Mouse (Mus musculus): Measurements from ENCODE around the gene Cage1. TPM values are rescaled to one million over a fixed set of nuclear protein-coding genes. Genes with fewer than 3 reads are reported as not detected.
A peak's percentile ranks its signal among the peaks of the same experiment; 100 is the strongest.

Gene Cage1
- polyA plus RNA-seq, 1 experiment from 2014 or later: 1.6 TPM

DNA sequence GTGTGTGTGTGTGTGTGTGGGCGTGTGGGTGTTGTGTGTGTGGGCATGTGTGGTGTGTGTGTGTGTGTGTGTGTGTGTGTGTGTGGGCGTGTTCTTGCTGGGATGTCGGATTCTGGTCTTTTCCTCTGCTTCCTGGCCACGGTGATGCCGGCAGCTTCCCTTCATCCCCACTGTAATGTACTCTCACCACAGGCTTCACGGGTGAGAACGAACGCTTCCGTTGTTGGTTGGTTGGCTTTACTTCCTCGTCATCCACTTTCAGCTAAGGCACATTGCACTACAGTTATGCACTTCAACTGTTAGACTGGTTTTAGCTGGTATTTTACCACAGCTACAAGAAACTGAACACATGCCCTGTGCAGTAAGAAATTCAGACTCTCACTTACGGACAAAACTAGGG, 25.8 kb upstream of the Cage1 start:
- H3K4me3 ChIP-seq: no peak overlapping the region
- 89% methylated on average over 10 of the region's 11 CpGs for WGBS
- ATAC-seq (ENCODE audit: low read depth): no peak
- H3K27me3 ChIP-seq: no peaks in the 10 kb centered on the region
- H3K9me3 ChIP-seq: no peaks in the 10 kb centered on the region
- no peak overlapping the region for H3K4me2 ChIP-seq
- no peaks in the 10 kb centered on the region for H3K4me1 ChIP-seq (replicated peaks)
- H3K27ac ChIP-seq (replicated peaks): no peak overlapping the region
- H3K9ac ChIP-seq: no peak overlapping the region
- H3K36me3 ChIP-seq: peaks cover 55% of the 10 kb centered on the region

DNA sequence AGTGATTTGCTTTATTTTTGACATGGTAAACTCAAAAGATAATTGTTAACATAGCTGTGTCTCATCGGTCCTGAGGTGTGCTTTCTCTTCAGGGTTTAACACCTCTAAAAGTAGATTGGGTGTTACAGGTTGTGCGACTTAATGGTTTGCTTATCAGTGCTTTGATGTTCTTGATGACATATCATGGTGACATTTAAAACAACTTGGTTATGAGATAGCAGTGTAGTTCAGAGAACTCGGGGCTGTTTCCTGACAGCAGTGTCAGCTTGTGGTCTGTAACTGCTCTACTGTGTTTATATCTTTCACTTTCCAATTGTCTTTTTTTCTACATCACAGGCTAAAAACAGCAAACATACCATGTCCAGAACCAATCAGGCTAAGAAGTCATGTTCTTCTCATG, 13.0 kb upstream of the Cage1 start:
- H3K9me3 ChIP-seq: no peaks in the 10 kb centered on the region
- H3K27me3 ChIP-seq: no peaks in the 10 kb centered on the region
- H3K27ac ChIP-seq (replicated peaks): no peak overlapping the region
- no peak for ATAC-seq (ENCODE audit: low read depth)
- 97% methylated on average over 3 of the region's 3 CpGs for WGBS
- no peak overlapping the region for H3K4me3 ChIP-seq
- no peak overlapping the region for H3K9ac ChIP-seq
- H3K36me3 ChIP-seq: peaks cover 98% of the 10 kb centered on the region
- H3K4me2 ChIP-seq: no peak overlapping the region
- H3K4me1 ChIP-seq (replicated peaks): no peaks in the 10 kb centered on the region

- ATAC-seq (ENCODE audit: low read depth): no peak
- Histone ChIP-seq H3K4me2 (peak overlapping the region; percentile 97), H3K4me3 (peak overlapping the region; percentile 74), H3K9ac (peak overlapping the region; percentile 92), H3K27me3 (no peaks in the 10 kb centered on the region), H3K36me3 (peaks cover 31% of the 10 kb centered on the region), H3K27ac (replicated peaks) (0 out of 2 replicates have a peak overlapping the region, but pooled peaks have one; percentile 68), H3K4me1 (replicated peaks) (peaks cover 25% of the 10 kb centered on the region), H3K9me3 (no peaks in the 10 kb centered on the region)
- 54% methylated on average over 12 of the region's 12 CpGs for WGBS
Observed at GRCm38 (mm10) chr13:38037811-38038210, 942 bp upstream of the Cage1 start.

DNA sequence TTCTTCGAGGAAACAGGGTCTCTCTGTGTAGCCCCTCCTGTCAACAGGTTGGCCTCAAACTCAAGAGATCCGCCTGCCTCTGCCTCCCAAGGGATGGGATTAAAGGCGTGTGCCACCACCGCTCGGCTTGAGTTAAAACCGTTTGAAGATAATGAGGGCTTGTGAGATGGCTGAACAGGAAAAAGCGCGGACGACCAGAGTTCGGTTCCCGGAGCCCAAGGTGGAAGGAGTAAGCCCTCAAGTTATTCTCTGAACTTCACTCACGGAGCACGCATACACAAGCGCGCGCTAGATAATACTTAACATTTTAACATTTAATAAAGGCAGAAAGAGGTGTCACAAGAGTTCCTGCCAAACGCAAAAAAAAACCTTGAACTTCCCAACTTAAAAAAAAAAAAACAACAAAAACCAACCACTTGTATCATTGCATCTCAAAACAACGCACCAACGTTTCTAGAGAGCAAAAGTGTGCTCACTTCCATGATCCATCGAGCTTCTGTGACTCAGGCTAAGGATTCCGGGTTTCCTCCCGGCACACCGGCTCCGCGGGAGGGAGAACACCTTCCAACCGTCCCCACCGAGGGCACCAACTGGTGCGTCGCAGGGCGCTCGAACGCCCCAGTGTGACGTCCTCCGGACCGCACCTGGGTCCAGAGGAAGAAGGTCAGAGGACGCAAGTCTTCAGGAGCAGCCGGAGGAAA, 376 bp downstream of the Cage1 start, which contains the start of gene Riok1:
Gene Riok1, plus strand, starts transcription at position 653 of the 701 bp plus-strand sequence.
- Histone ChIP-seq H3K36me3 (peaks cover 19% of the 10 kb centered on the region), H3K9me3 (no peaks in the 10 kb centered on the region), H3K27me3 (no peaks in the 10 kb centered on the region), H3K4me2 (peak within 1 kb of the TSS; percentile 97), H3K27ac (replicated peaks) (peak within 1 kb of the TSS; percentile 76), H3K4me3 (peak within 1 kb of the TSS; percentile 74), H3K4me1 (replicated peaks) (peaks cover 25% of the 10 kb centered on the region), H3K9ac (peak within 1 kb of the TSS; percentile 92)
- peak; percentile 76 for ATAC-seq (ENCODE audit: low read depth)
- 12% methylated on average over 37 of the region's 37 CpGs for WGBS

- Histone ChIP-seq H3K9me3 (no peaks in the 10 kb centered on the region), H3K27me3 (no peaks in the 10 kb centered on the region), H3K4me1 (replicated peaks) (no peaks in the 10 kb centered on the region), H3K4me2 (no peak overlapping the region), H3K9ac (no peak overlapping the region), H3K27ac (replicated peaks) (no peak overlapping the region), H3K4me3 (no peak overlapping the region), H3K36me3 (no peaks in the 10 kb centered on the region)
- WGBS: 89% methylated on average over 4 of the region's 4 CpGs
- ATAC-seq (ENCODE audit: low read depth): no peak
Observed at GRCm38 (mm10) chr13:38028407-38028806, 8.5 kb downstream of the Cage1 start.

DNA sequence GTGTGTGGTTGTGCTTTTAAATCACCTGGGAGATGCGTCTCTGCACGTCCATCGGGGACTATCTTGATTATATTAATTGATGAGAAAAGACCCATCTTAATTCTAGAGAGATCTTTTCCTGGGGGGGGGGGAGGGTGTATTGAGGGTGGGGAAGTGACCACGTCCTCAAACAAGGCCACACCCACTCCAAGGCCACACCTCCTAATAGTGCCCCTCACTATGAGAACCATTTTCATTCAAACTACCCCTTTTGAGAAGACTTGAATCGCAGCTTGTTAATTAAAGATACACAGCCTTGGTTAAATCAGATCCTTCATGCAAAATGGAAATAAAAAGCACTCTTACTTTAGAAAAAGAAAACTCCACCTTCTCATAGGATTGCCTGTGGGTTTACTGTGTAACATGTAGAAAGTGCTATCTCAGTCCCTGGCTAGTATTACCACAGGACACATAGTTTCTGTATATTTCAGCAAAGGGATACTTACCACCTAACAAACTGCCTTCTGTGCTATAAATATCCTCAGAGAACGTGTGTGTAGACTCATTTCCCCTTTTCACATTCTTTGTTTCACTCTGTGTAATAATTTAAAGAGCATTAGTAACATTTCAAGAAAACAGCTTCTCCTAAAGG, 9.1 kb downstream of the Cage1 start:
- ATAC-seq (ENCODE audit: low read depth): no peak
- 64% methylated on average over 6 of the region's 6 CpGs for whole genome bisulfite sequencing
- H3K27me3 ChIP-seq: no peaks in the 10 kb centered on the region
- no peaks in the 10 kb centered on the region for H3K9me3 ChIP-seq
- no peak overlapping the region for H3K4me2 ChIP-seq
- no peaks in the 10 kb centered on the region for H3K36me3 ChIP-seq
- H3K4me3 ChIP-seq: no peak overlapping the region
- H3K27ac ChIP-seq (replicated peaks): no peak overlapping the region
- H3K4me1 ChIP-seq (replicated peaks): no peaks in the 10 kb centered on the region
- no peak overlapping the region for H3K9ac ChIP-seq

GRCm38 (mm10) chr13:38025874-38026273, 11.0 kb downstream of the Cage1 start:
- 41% methylated on average over 4 of the region's 4 CpGs for WGBS
- no peaks in the 10 kb centered on the region for H3K36me3 ChIP-seq
- ATAC-seq (ENCODE audit: low read depth): no peak

GRCm38 (mm10) chr13:38018791-38019190, 18.1 kb downstream of the Cage1 start:
- no peak overlapping the region for H3K9ac ChIP-seq
- H3K27me3 ChIP-seq: no peaks in the 10 kb centered on the region
- H3K9me3 ChIP-seq: no peaks in the 10 kb centered on the region
- ATAC-seq (ENCODE audit: low read depth): no peak
- H3K27ac ChIP-seq (replicated peaks): no peak overlapping the region
- no peak overlapping the region for H3K4me3 ChIP-seq
- no peaks in the 10 kb centered on the region for H3K4me1 ChIP-seq (replicated peaks)
- no peaks in the 10 kb centered on the region for H3K36me3 ChIP-seq
- 79% methylated on average over 3 of the region's 3 CpGs for WGBS
- H3K4me2 ChIP-seq: no peak overlapping the region

More at GRCm38 (mm10) chr13:38025874-38026273, 11.0 kb downstream of the Cage1 start:
- Histone ChIP-seq H3K4me2 (no peak overlapping the region), H3K4me3 (no peak overlapping the region), H3K27ac (replicated peaks) (no peak overlapping the region), H3K4me1 (replicated peaks) (no peaks in the 10 kb centered on the region), H3K9me3 (no peaks in the 10 kb centered on the region), H3K27me3 (no peaks in the 10 kb centered on the region), H3K9ac (no peak overlapping the region)

GRCm38 (mm10) chr13:38015591-38015990, 21.3 kb downstream of the Cage1 start:
- Histone ChIP-seq H3K9me3 (no peaks in the 10 kb centered on the region), H3K4me1 (replicated peaks) (no peaks in the 10 kb centered on the region), H3K27ac (replicated peaks) (no peak overlapping the region), H3K4me3 (no peak overlapping the region), H3K27me3 (no peaks in the 10 kb centered on the region), H3K4me2 (no peak overlapping the region), H3K9ac (no peak overlapping the region), H3K36me3 (no peaks in the 10 kb centered on the region)
- ATAC-seq (ENCODE audit: low read depth): no peak
- WGBS: 90% methylated on average over 4 of the region's 4 CpGs

- 87% methylated on average over 5 of the region's 5 CpGs for WGBS
- Histone ChIP-seq H3K4me1 (replicated peaks) (no peaks in the 10 kb centered on the region), H3K36me3 (no peaks in the 10 kb centered on the region), H3K4me2 (no peak overlapping the region), H3K27ac (replicated peaks) (no peak overlapping the region), H3K9me3 (no peaks in the 10 kb centered on the region), H3K4me3 (no peak overlapping the region), H3K27me3 (no peaks in the 10 kb centered on the region), H3K9ac (no peak overlapping the region)
- ATAC-seq (ENCODE audit: low read depth): no peak
Observed at GRCm38 (mm10) chr13:38012436-38012835, 24.4 kb downstream of the Cage1 start.

- H3K4me1 ChIP-seq (replicated peaks): no peaks in the 10 kb centered on the region
- ATAC-seq (ENCODE audit: low read depth): no peak
- no peak overlapping the region for H3K4me3 ChIP-seq
- H3K9ac ChIP-seq: no peak overlapping the region
- H3K27ac ChIP-seq (replicated peaks): no peak overlapping the region
- no peaks in the 10 kb centered on the region for H3K36me3 ChIP-seq
- no peaks in the 10 kb centered on the region for H3K9me3 ChIP-seq
- WGBS: 85% methylated on average over 5 of the region's 5 CpGs
- H3K4me2 ChIP-seq: no peak overlapping the region
- no peaks in the 10 kb centered on the region for H3K27me3 ChIP-seq
Observed at GRCm38 (mm10) chr13:38010444-38010910, 26.4 kb downstream of the Cage1 start.

DNA sequence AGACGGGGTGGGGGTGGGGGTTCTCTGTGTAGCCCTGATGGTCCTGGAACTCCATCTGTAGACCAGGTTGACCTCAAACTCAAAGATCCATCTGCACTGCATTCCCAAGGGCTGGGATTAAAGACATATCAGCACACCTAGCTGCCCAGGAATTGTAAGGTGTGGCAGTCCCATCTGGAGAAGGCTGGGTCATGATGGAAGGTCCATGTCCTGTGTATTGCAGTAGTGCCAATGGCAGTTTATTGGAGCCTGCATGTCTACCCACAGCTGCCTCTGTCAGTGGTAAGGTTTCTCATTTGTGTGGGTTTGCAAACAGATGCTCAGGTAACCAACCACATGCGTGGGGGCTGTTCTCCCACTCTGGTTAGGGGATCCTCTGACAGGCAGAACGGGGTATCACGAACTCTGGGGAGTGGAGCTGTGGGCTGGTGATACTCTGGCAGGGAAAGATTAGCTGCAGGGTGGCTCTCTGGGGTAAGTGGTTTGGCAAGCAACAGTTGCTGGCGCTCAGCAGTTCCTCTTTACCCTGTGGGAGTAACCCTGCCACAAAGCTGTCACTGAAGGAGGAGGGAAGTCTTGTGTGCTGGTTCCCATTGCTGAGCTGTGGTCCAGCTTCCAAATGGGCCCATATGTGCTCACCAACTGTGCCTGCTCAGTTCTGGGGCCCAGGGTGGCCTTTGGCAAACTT, 27.0 kb downstream of the Cage1 start:
- no peak for ATAC-seq (ENCODE audit: low read depth)
- H3K9ac ChIP-seq: no peak overlapping the region
- no peaks in the 10 kb centered on the region for H3K9me3 ChIP-seq
- 93% methylated on average over 5 of the region's 5 CpGs for WGBS
- no peak overlapping the region for H3K4me3 ChIP-seq
- H3K27ac ChIP-seq (replicated peaks): no peak overlapping the region
- H3K36me3 ChIP-seq: no peaks in the 10 kb centered on the region
- H3K27me3 ChIP-seq: no peaks in the 10 kb centered on the region
- no peak overlapping the region for H3K4me2 ChIP-seq
- H3K4me1 ChIP-seq (replicated peaks): no peaks in the 10 kb centered on the region

All from neural tube, embryonic 13.5 days (tissue).